Mouse (Mus musculus) layer of hippocampus, adult 18-20 months (tissue): ENCODE data around the gene Tmtc1. TPM values are rescaled to one million over a fixed set of nuclear protein-coding genes. Genes with fewer than 3 reads are reported as not detected.

ENCODE experiments used
- DNase-seq, 2 experiments: peaks; one replicate each; pipeline ENCODE4 v3.0.0; 2022; ENCODE audit warnings: low spot score in 2 of 2
- total RNA-seq, 2 experiments: library from RNA; stranded (reverse); gene quantifications; 2 replicates each; pipeline ENCODE4 v1.2.3; 2021

Tmtc1 gene
- total RNA-seq, 2 experiments from 2014 or later = 35.6 to 38.5 TPM

DNA sequence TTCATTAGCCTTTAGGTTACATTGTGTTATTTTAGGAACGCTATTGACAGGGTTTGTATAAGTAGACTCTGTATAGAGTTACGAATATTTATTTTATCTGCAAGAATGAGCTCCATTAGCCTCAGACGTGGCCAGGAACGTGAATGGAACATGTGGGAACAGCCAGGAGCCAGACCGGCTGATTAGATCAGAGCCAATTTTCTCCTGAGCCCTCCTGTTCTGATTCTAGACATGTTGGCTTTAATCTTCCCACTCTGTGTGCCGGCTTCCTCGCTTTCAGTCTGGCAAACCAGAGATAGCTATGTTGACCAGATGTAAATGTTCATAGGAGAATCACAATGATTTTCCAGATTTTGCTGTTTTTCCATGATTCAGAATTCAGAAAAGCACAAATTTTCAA lies 22.6 kb downstream of the Tmtc1 start:
- peak in 1 of 2 experiments; percentile 44 for DNase-seq

- DNase-seq = no peak
These were observed 23.8 kb downstream of the Tmtc1 start for GRCm38 (mm10) chr6:148420387-148420786.

DNA sequence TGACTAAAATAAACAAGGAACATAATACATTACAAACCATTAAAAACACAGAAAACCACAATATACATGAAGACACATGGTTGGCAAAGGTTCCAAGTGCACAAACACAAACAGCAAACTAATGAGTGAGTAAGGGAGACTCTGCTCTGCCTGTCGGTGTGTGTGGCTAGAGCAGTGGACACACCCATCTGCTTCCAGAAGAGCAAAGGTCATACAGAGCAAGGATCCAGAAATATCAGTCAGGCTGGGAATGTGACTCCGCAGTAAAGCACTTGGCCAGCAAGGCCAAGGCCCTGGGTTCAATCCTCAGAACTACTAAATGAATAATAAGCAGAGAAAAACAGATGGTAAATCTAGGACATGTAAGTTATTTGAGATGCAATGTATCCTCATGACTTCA lies 27.6 kb downstream of the Tmtc1 start:
- no peak for DNase-seq

DNA sequence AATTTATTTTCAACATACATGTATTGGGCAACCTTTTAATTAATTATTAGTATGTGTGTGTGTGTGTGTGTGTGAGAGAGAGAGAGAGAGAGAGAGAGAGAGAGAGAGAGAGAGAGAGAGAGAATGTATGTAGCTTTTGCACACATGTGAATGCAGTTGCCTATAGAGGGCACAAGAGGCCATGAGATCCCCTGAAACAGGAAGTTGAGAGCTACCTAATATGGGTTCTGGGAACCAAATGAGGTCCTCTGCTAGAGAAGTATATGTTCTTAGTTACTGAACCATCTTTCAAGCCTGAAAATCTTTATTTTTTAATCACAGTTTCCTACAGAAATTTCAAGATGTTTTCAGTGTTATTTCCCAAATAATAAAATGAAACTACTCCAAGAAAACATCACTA lies 30.6 kb downstream of the Tmtc1 start:
- DNase-seq = no peak

DNA sequence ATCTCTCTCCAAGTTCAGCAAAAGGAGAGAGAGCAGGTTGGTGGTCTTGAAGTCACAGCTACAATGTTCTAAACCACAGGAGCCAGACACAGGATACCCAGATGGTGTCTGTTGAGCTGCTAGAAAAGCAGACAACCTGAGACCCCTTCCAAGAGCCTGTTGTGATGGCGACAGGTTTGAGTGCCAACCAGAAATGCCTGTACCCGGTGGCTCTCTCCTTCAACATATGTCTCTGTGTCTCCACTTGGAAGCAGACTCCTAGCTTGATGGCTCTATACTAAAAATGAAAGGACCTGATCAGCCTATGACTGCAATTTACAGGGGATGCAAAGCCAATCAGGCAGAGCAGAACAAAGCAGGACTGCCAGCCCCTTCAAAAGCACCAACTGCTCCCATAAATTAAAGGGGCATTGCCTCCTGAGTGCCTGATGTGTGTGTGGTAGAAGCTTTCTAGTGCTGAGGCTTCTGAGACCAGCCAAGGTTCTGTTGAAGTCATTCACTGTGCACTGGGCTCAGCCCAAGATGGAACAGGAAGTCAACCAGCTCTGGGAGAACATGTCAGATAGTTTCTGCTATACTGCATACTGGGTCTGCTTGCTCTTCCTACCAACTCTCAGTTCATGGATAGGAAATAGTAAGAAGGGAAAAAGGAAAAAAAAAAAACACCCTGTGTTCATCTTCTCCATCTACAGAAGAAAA lies 37.2 kb downstream of the Tmtc1 start:
- no peak for DNase-seq

GRCm38 (mm10) chr6:148405599-148405998 lies 38.6 kb downstream of the Tmtc1 start:
- no peak for DNase-seq

GRCm38 (mm10) chr6:148404500-148404899 lies 39.7 kb downstream of the Tmtc1 start:
- DNase-seq = peak in 1 of 2 experiments; percentile 76

GRCm38 (mm10) chr6:148403761-148404160 lies 40.4 kb downstream of the Tmtc1 start:
- no peak for DNase-seq

DNA sequence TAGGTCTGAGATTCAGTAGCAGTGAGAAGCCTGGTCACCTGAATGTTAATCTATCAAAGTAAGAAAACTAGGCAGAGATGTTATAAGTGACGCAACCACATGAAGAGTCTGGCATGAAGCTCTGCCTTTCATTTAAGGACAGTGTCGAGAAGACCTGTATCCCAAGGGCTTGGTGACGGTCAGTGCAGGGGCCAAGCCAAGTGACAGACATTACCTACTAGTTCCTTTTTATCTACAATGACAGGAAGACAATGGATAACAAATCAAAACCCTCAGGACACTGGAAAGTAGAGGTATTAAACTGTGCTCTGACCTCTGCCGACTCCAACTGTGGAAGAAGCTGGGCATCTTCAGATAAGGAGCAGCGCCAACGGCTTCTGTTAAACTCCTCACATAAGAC lies 43.2 kb downstream of the Tmtc1 start:
- no peak for DNase-seq

GRCm38 (mm10) chr6:148399541-148399940 lies 44.6 kb downstream of the Tmtc1 start:
- no peak for DNase-seq

- DNase-seq = no peak
These were observed 45.3 kb downstream of the Tmtc1 start for GRCm38 (mm10) chr6:148398888-148399287.

DNA sequence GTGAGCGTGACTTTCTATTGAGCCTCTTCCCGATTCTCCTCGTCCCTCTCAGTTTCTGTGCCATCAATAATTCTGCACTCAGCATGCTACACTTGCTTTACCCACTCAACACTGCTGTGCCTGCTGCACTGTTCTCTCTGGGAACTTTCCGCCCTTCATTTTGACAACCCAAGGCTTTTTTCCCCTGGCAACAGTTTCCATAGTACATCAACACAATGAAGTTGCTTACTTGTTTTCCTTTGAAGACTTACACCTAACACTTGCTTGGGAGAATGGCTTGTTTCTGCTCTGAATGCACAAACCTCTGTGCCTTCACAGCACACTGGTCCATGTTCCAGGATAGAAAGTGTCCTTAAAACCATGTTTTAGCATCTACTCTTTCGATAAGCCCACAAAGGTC lies 46.9 kb downstream of the Tmtc1 start:
- no peak for DNase-seq

DNA sequence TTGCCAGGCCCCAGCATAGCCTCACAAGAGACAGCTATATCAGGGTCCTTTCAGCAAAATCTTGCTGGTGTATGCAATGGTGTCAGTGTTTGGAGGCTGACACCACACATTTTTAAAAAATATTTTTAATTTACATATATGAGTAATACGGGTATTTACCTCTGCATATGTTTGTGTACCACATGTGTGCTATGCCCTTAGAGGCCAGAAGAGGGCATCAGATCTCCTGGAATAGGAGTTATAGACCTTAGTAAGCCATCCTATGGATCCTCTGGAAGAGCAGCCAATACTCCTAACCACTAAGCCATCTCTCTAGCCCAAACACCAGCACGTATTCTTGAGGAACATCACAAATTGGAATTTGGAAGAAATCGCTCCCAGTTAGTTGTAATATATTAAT lies 48.9 kb downstream of the Tmtc1 start:
- no peak for DNase-seq

DNA sequence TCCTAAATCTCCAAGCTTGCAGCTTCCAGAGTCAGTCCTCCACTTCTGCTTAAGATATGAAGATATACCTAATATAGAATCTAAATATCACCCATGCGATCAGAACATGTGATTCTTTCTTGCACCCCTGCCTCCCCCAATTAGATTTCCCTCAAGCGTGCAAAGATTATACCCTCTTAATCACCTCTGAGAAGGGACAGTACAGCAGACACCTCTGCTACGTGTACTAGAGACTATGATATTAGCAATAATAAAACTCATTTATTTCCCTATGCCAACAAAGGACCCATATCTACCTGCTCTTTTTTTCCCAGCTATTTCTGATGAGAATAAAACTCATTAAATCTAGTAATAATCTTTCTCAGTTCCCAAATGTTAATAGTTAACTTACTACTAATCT lies 49.9 kb downstream of the Tmtc1 start:
- DNase-seq = no peak

GRCm38 (mm10) chr6:148392147-148392546 lies 52.0 kb downstream of the Tmtc1 start:
- no peak for DNase-seq

DNA sequence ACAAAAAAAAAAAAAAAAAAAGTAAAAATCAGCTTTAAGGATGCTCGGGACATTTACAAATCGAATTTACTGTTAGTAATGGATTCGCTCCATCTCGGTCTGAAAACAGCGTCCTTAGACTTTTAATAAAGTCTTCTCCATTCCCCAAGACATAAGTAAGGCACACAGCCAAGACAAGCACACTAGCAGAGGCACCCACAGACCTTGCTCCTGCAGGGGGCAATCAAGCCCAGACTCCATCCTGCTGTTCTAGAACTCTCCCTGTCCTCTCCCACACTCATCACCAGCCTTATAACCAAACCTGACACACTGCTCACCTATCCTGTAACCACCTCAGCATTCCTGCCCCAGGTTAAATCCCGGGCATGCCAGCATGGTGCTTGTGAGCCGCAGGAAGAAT lies 52.9 kb downstream of the Tmtc1 start:
- DNase-seq = no peak

- no peak for DNase-seq
These were observed 53.4 kb downstream of the Tmtc1 start for GRCm38 (mm10) chr6:148390630-148391276.

- no peak for DNase-seq
These were observed 56.2 kb downstream of the Tmtc1 start for GRCm38 (mm10) chr6:148387990-148388389.

GRCm38 (mm10) chr6:148384111-148384895 lies 59.9 kb downstream of the Tmtc1 start:
- DNase-seq = no peak

DNA sequence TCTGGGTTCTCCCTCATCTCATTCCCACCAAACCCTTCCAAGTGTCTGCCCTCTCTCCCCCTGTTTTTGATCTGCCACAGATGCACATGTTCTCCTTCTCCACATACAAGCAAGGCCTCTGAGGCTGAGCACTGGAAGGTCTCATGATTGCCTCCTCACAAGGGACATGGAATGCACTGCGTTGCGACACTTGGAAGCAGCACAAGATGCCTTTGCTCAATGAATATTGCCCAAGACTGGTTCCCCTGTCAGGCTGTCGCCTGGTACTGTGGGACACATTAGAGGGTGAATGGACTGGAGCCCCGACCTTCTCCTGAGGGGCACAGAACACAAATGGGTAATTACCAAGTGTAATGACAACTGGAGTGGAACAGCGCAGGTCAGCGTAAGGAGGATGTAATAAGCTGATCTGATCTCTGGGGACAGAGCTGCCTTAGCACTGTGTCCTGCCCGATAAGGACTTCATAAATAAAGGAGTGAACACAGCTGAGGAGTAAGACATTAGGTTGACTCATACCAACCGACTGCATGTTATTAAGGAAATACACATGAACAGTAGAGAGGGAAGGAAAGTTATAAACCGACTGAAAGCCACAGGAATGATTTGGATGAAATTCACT lies 62.9 kb downstream of the Tmtc1 start:
- DNase-seq = no peak

DNA sequence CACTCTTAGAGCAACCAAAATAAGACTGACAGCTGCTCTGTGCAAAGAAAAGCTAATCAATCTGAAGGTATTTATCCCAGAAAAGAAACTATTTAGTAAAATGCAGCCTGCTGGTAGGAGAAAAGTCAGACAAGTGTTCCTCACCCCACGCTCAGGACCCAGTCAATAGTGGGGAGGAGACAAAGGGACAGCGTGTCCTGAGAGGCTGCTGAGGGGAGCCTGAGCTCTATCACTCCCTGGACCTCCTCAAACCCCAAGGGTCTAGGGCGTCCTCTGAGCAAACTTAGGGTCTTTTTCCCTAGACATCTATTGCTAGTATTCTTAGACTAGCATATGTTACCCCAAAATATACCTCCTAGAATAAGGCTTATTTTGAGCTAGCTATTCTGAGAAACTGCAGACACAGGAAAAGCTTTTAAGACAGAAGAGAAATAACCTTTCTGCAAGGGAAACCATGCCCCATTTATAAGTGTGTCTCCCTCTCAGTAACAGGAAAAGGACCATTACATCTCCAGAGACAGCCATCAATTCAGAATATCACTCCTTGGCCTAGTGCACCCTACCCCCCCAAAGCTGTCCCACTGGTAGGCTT lies 68.5 kb downstream of the Tmtc1 start:
- no peak for DNase-seq
